Mouse (Mus musculus): ENCODE results near the gene Unc5cl.

Gene Unc5cl

DNA sequence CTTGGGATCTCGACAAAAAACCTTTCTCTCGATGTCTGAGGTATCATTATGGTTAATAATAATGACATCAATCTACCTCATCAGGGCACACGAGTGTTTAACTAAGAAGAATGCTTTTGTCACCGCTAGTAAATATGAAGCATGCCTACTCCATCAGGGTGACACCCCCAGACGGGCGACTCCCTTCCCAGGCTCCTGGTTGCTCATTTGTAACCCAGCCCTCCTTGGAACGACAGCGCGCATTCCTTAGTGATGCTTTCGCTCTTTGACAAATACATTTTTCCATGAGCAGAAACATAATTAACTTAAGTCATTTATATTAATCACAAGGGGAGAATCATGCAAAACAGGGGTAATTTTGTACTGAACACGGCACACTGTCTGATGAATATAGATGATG, 88.0 kb downstream of the Unc5cl start:
- DNase-seq (ENCODE audit: low read depth): no peak

DNA sequence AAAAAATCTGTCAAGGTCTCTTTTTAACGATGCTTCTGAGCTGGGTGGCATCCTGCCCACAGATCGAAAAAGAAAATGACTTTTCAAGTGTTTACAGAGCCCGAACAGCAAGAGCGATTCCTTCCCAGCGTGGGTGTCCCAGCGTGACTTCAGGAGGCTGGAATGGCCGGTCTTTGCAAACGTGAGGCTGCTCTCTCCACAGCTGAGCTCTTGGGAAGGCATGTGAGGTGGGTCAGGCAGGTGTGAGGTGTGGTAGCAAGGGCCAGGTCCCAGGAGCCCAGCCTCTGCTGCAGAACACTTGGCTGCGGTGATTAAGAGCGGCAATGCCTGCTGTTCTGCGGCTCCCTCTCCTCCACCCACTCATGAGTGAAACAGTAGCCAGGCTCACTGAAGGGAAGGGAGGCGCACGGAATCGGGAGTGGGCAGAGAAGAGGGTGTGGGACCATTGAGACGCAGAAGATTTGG, 88.6 kb downstream of the Unc5cl start:
- no peak for DNase-seq (ENCODE audit: low read depth)

DNA sequence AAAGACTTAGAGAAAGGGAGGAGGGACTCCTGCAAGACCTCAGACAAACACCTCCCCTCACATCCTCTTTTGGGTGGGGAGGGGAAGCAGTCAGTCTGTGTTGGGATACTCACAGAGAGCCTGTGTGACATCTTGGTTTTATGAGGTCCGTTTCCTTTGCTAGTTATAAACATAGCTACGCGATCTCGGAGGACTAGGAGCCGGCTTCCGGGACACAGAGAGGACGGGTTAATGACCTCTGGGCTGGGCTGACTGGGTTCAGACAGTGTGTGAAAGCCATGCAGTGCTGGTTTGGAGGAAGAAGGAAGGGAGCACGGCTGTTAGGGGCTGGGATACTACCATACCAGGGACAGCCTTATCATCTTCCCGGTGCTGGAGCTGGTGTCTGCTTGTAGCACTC, 90.0 kb downstream of the Unc5cl start:
- no peak for DNase-seq (ENCODE audit: low read depth)

DNA sequence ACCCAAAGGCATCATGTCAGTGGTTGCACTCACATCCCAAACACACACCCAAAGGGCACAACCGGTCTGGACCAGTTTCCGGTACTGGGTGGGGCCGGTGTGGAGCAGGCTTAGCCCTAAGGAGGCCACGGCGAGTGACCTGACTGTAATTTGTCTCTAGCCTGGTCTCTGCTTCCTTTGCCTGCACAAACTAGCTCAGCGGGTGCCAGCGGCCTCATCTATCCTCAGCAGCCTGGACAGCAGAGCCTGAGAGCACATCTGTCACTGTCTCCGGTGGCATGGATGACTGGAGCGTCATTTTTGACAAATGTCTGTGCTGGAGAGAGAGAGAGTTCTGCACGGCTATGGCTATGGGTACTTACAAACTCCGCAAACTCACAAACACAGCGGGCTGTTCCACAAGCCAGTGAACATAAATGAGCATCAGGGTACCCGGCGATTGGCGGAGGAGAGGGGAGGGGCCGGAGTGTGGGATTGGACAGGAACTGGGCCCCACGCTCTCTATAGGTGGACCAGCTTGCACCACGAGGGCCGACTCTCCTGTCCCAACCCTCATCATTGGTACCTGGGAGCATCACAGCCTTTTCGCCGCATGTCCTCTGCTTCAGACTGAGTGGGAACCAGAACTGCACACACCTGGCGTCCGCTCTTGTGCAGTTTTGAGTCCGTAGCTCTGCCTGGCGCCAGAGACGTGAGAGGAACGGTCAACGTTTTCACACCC, 90.7 kb downstream of the Unc5cl start:
- no peak for DNase-seq (ENCODE audit: low read depth)

DNA sequence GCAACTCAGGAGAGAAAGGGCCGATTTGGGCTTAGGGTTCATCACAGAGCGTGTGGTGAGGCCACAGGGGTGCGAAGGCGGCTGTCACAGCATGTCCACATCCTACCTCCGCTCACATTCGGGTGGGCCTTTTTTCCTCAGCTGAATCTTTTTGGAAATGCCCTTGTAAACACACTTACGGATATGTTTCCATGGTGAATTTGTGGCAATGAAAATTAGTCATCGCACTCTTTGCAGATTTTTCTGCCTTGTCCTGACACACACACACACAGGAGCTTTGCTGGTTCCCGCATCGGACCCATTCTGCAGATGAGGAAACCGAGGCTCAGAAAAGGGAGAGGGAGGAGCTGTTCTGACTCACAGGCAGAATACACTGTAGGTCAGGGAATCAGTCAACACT, 91.3 kb downstream of the Unc5cl start:
- DNase-seq (ENCODE audit: low read depth): no peak

DNA sequence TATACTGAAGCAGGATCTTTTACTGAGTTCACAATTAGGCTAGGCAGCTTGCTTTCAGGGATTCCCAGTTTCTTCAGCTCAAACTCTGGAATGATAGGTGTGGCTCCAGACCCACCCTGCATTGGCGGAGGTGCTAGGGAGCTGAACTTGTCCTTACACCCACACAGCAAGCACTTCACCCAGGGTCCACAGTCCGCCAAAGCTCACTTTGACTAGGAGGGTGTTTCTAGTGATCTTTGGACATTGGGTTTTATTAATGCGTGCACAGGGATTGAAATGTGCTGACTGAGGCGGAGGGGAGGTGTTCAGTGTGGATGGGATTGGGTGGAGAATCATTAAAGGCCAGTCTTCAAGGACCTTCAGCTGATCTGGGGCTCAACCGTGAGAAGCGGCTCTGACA, 93.0 kb downstream of the Unc5cl start:
- DNase-seq (ENCODE audit: low read depth): no peak

DNA sequence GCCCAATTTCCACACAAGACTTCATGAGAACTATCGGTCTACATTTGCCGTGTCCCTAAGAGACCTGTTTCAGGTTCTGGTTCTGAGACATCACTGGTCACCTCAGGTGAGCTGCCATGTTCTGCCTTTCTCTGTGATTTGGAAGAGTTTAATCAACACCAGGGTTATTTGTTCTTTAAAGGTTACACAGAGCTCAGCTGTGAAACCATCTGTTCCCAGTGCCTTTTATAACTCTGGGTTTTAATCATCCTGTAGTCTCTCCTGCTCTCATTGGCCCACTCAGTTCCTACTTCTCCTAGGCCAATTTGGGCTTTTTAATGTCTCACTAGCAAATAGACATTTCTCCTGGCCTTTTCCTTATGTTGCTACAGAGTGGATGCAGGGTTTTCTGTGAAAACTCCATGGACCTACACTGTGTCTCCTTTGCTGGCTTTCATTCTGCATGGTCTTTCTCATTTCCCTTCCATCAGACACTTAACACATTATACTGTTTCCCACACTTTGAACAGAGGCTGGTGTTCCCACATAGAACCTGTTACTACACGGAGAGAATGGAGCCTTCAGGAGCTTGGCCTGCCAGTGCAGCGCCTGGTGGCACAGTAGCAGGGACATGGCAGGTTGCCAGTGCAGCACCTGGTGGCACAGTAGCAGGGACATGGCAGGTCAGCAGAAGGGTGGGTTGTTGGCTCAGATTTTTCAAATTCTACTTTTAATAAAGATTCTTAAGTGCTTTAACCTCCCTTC, 97.3 kb downstream of the Unc5cl start:
- DNase-seq (ENCODE audit: low read depth): no peak

DNA sequence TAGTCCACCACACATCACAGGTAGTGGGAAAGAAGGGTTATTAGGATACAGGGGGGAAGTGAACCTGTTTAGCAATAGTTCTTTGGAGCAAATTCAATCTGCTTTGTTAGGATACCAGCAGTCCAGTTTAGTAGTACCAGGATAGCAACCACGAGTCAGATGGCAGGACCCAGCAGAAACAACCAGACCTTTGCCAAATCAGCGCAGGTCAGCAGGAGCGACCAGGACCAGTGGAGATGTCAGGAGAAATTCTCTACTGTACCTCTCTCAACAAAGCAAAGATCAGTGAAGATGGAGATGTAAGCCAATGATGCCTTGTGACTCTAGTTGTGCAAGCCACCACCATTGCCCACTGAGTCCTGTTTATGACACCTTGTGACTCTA, 97.8 kb downstream of the Unc5cl start:
- no peak for DNase-seq (ENCODE audit: low read depth)

DNA sequence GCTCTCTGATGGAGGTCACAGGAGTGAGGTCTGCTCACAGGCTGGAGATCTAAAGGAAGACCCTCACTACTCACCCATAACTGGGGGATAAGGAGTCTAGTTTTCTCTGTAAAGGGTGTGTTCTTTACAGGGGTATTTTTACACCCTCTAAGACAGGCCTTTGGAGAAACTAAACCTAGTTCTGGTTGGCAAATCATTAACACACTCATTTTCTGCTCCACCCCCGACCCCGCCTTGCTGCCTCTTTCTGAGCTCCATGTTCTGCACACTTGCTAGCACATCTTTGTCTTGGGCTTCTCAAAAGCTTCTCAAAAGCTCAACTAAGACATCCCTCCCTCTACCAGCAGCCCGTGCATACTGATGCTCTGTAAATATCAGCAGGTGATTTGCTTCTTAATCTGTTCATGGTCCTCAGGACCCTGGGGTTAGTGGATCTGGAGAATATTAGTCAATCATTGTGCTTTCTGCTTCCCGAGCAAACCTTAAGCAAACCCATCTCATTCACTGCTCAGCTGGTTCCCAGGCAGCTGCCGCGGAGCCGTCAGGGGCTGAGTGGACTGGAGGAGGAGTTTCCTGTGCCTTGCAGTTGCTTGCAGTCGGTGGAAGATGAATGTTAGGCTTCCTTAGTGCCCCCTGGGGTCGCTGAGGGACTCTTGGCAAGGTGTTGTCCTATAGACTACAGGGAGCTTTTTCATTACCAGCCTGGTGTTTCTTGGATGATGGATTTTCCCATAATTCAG, 101.7 kb downstream of the Unc5cl start:
- DNase-seq (ENCODE audit: low read depth): no peak

DNA sequence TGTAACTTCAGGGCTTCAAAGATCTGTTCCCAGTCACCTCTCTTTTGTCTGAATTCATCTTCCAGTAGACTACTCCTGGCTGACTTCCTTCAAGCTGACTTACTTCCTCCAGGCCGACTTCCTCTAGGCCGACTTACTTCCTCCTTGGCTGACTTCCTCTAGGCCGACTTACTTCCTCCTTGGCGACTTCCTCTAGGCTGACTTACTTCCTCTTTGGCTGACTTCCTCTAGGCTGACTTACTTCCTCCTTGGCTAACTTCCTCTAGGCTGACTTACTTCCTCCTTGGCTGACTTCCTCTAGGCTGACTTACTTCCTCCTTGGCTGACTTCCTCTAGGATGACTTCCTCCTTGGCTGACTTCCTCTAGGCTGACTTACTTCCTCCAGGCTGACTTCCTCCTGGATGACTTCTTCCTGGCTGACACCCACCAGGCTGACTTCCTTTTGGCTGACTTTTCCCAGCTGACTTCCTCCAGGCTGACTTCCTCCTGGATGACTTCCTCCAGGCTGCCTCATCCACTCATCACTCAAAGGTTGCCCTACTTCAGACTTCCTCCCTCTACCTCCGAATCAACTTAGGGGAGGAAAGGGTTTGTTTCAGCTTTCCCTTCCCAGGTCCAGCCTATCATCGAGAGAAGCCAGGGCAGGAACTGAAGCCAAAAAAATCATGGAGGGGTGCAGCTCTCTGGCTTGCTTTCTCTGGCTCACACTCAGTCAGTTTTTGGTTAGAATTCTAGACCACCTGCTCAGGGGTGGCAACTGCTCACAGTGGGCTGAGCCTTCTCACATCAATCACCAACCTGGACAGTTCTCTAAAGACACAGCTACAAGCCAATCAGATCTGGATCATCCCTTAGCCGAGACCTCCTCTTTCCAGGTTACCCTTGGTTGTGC, 103.4 kb downstream of the Unc5cl start:
- no peak for DNase-seq (ENCODE audit: low read depth)

DNA sequence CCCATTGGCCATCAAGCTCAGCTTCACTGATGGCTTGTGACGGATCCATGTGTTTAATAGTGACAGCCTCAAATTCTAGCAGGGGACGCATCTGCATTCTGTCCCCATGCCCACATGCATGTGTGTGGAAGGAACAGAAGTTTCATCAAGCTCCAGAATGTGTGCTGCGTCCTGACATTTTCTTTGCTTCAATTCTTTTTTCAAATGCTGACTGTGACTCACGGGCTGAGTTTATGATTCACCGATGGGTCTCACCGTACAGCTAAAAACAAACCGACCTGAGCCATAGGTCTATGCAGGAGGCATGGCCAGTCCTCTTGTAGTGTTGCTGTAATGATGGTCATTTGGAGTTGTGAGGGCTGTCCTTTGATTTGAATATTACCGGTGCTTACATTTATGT, 110.2 kb downstream of the Unc5cl start:
- no peak for DNase-seq (ENCODE audit: low read depth)

DNA sequence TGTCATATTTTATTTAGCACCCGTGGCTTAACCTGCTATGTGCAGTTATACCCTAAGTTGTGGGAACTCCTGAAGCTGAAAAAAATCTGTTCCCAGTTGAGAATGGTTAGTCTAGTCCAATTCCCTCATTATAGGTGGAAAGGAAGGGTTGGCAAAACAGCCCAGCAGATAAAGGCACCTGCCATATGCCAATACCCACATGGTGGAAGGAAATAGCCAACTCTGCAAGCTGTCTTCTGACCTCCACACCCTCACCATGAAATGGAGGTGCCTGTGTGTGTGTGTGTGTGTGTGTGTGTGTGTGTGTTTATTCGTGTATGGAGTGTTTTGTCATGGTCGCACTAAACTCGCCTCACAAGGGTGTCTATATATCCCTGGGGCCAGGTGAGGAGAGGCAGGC, 115.0 kb downstream of the Unc5cl start:
- DNase-seq (ENCODE audit: low read depth): no peak

DNA sequence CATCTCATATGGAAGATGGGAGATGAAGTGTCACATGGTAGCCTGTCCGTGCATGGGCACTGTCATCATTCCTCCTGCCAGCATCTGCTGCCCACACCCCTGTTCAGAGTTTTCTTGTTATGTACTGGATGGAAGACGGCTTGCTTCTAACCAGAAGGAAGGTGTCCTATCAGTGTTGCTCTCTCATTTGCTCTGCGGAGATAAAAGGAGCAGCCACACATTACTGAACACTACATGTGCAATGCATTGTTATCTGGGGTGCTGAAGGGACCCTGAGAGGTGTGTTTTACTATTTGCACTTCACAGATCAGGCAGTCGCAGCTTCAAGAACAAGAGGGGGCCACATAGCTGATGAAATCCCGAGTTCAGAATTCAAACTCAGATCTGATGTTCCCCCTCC, 126.5 kb downstream of the Unc5cl start:
- no peak for DNase-seq (ENCODE audit: low read depth)

DNA sequence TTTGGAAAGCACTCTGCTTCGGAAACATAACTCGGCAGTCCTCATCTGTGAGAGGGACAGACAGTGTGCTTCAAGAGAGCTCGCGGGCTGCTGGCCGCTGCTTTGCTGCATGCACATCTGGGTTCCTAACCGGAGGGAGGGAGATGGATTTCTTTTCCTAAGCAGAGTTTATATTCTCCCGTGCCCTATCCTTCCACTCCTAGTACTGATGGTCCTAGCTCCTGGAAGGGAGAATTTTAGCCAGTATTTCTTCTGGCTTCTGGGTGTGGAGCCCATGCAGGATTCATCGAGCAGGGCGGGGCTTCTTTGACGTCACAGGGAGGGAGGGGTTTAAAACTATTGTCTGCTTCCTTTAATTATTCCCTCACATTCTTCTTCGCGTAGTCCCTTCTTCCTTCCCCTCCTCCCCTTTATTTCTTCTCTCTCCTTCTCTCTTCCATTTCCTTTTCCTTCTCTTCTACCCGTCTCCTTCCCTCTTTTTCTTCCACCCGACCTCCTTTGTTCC, 127.8 kb downstream of the Unc5cl start:
- DNase-seq (ENCODE audit: low read depth): no peak

DNA sequence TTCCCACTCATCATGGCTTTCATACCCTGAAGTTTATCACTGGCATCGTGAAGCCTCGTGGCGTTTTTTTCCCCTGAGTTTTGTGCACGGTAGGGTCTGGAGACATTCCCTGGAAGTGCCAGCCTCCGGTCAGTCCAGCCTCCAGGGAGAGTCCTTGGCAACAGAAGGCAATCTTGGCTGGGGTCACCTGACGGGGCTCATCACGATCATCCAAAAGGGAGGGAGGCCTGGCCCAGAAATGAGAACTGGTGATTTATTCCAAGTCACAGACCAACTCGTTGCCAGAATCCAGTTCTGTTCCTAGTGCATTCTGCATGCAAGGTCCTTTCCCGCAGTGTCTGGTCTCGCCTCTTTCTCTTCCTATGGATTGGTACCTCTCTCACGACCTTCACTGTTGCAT, 128.7 kb downstream of the Unc5cl start:
- DNase-seq (ENCODE audit: low read depth): no peak

DNA sequence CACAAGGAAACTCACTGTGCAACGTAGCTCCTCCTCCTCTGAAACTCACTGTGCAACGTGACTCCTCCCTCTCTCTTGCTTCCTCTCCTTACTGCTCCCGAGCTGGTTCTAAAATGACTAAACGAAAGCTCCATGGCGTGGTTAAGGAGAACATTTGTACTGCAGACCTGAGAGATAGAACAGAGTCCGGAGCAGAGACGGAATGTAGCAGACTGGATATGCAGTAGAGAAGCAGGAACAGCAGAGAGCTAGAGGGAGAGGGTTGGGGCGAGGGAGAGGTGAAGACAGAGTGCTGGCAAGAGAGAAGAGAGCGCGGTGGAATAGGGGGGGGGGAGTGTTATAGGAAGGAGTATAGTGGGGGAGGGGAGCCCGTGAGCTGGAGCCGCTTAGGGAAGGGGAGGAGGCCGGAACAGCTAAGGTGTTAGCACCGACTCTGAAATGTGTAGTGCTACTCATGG, 131.2 kb downstream of the Unc5cl start:
- DNase-seq (ENCODE audit: low read depth): peak; percentile 55

DNA sequence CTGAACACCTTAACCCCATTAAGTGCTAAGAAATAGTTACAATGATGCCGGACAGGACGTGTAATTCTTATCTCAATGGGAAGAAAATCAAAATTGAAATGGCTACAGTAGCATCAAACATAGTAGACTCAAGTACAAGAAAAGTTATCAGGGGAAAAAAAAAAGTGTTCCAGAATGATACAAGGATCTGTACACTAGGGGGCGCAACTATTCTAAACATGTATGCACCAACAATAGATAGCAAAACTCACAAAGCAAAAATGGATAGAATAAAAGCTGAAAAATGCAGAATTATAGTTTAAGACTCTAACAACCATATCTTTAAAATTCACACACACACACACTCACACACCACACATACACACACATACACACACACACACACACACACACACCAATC, 134.0 kb downstream of the Unc5cl start:
- peak; percentile 55 for DNase-seq (ENCODE audit: low read depth)

Data from naive thymus-derived CD4-positive, alpha-beta T cell, adult 2 months (primary cell).